Mouse (Mus musculus) forebrain, embryonic 15.5 days (tissue): ENCODE data around the gene Lsamp. TPM values are rescaled to one million over a fixed set of nuclear protein-coding genes. Genes with fewer than 3 reads are reported as not detected.

Experiments
- ATAC-seq: fragments of 200-750 bp; cut with Nextera tagmentation; replicated peaks from 2 replicates; pipeline ENCODE4 v1.8.0; 2017; ENCODE audit warnings: mild to moderate bottlenecking, moderate TSS enrichment, moderate library complexity
- H3K27ac ChIP-seq: fragments of 300-500 bp; sonication (generic); replicated peaks from 2 replicates; pipeline ENCODE4 v1.5.1; 2015; ENCODE audit warnings: mild to moderate bottlenecking, inconsistent platforms
- H3K27me3 ChIP-seq: fragments of 300-500 bp; sonication (generic); 2 replicates; pipeline ENCODE4 v1.6.1; 2015; ENCODE audit warnings: inconsistent platforms
- H3K36me3 ChIP-seq: fragments of 300-500 bp; sonication (generic); 2 replicates; pipeline ENCODE4 v1.6.1; 2015; ENCODE audit warnings: mild to moderate bottlenecking, inconsistent platforms
- H3K4me1 ChIP-seq: fragments of 300-500 bp; sonication (generic); 2 replicates; pipeline ENCODE4 v1.6.1; 2015; ENCODE audit warnings: inconsistent platforms
- H3K4me2 ChIP-seq: fragments of 300-500 bp; sonication (generic); replicated peaks from 2 replicates; pipeline ENCODE4 v1.6.1; 2015; ENCODE audit warnings: mild to moderate bottlenecking, inconsistent platforms
- H3K4me3 ChIP-seq: fragments of 300-500 bp; sonication (generic); 2 replicates; pipeline ENCODE4 v1.5.1; 2015; ENCODE audit warnings: mild to moderate bottlenecking, inconsistent platforms
- H3K9ac ChIP-seq: fragments of 300-500 bp; sonication (generic); replicated peaks from 2 replicates; pipeline ENCODE4 v1.6.1; 2015; ENCODE audit warnings: mild to moderate bottlenecking, inconsistent platforms
- H3K9me3 ChIP-seq: fragments of 300-500 bp; sonication (generic); 2 replicates; pipeline ENCODE4 v1.6.1; 2016; ENCODE audit warnings: inconsistent platforms
- WGBS: fragments of 180-500 bp; shearing (Covaris S2); methylation state at CpG from one replicate; pipeline ENCODE4 v1.1.7; 2015; ENCODE audit warnings: mixed read lengths; 5-methylcytosine and 5-hydroxymethylcytosine counted together
- polyA plus RNA-seq: library from polyadenylated mRNA; unstranded; fragments of >200 nt; fragmentation: Nextera tagmentation; extraction: Ambion mirVana; gene quantifications from 2 replicates; pipeline ENCODE4 v1.2.1, GENCODE M21; 2015

The Lsamp gene
- polyA plus RNA-seq, 1 experiment from 2014 or later: 61.0 TPM

DNA sequence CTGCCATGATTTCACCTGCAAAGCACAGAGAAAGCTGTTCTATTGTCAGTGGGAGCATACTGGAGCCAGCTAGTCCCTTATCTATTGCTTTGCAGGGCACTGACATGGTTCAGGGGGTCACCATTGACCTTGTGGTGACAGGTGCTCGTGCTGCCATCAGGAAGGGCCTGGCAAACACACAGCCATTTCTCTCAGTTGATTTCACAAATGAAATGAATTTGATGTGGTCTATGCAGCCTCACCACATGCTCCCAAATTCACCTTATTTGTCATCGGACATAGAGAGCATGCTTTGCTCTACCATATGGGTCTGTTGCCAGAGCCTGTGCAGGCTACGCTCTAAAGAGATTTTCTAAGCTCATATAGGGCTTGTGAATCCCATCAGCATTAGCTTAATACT, 450.1 kb downstream of the Lsamp start:
- Histone ChIP-seq H3K4me3 (no peak overlapping the region), H3K4me1 (no peaks in the 10 kb centered on the region), H3K4me2 (no peak overlapping the region), H3K27me3 (no peaks in the 10 kb centered on the region), H3K36me3 (no peaks in the 10 kb centered on the region), H3K9me3 (no peaks in the 10 kb centered on the region), H3K9ac (no peak overlapping the region), H3K27ac (no peak overlapping the region)
- ATAC-seq: no peak
- 78% methylated on average over 3 of the region's 3 CpGs for WGBS

- H3K4me3 ChIP-seq: no peak overlapping the region
- no peak for ATAC-seq
- no peak overlapping the region for H3K9ac ChIP-seq
- no peak overlapping the region for H3K27ac ChIP-seq
- H3K27me3 ChIP-seq: no peaks in the 10 kb centered on the region
- H3K4me1 ChIP-seq: no peaks in the 10 kb centered on the region
- H3K4me2 ChIP-seq: no peak overlapping the region
- no peaks in the 10 kb centered on the region for H3K9me3 ChIP-seq
- WGBS: 71% methylated on average over 6 of the region's 6 CpGs
- no peaks in the 10 kb centered on the region for H3K36me3 ChIP-seq
These were observed 452.3 kb downstream of the Lsamp start for GRCm38 (mm10) chr16:40436415-40436814.

DNA sequence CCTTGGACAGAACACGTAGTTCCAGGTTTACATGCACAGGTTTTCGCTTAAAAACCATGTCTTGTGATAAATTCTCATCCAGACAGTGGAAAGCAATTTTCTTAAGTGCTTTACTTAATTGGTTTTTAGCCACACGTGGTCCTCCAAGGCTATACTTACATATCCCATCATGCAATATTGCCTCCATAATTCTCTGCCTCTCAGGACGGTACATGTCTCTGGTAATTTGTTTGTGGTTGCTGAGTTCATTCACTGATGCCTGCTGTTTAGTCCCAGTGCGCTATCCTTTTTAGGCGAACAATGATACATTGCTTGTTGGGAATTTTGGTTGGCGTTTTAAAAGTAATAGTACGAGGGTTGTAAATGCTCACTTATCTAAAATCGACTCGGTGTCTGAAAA, 453.7 kb downstream of the Lsamp start:
- WGBS: 89% methylated on average over 10 of the region's 10 CpGs
- Histone ChIP-seq H3K4me3 (no peak overlapping the region), H3K27ac (no peak overlapping the region), H3K36me3 (no peaks in the 10 kb centered on the region), H3K9me3 (no peaks in the 10 kb centered on the region), H3K4me2 (no peak overlapping the region), H3K27me3 (no peaks in the 10 kb centered on the region), H3K4me1 (no peaks in the 10 kb centered on the region), H3K9ac (no peak overlapping the region)
- ATAC-seq: no peak

GRCm38 (mm10) chr16:40438876-40439275, 454.7 kb downstream of the Lsamp start:
- Histone ChIP-seq H3K4me3 (no peak overlapping the region), H3K4me2 (no peak overlapping the region), H3K9ac (no peak overlapping the region), H3K27ac (no peak overlapping the region), H3K36me3 (no peaks in the 10 kb centered on the region), H3K27me3 (no peaks in the 10 kb centered on the region), H3K4me1 (no peaks in the 10 kb centered on the region), H3K9me3 (no peaks in the 10 kb centered on the region)
- 85% methylated on average over 1 of the region's 1 CpGs for WGBS
- no peak for ATAC-seq

GRCm38 (mm10) chr16:40446587-40446986, 462.4 kb downstream of the Lsamp start:
- H3K4me2 ChIP-seq: no peak overlapping the region
- H3K27me3 ChIP-seq: no peaks in the 10 kb centered on the region
- no peaks in the 10 kb centered on the region for H3K4me1 ChIP-seq
- H3K4me3 ChIP-seq: no peak overlapping the region
- no peaks in the 10 kb centered on the region for H3K36me3 ChIP-seq
- no peaks in the 10 kb centered on the region for H3K9me3 ChIP-seq
- H3K27ac ChIP-seq: no peak overlapping the region
- H3K9ac ChIP-seq: no peak overlapping the region
- ATAC-seq: no peak
- WGBS: 89% methylated on average over 5 of the region's 5 CpGs

DNA sequence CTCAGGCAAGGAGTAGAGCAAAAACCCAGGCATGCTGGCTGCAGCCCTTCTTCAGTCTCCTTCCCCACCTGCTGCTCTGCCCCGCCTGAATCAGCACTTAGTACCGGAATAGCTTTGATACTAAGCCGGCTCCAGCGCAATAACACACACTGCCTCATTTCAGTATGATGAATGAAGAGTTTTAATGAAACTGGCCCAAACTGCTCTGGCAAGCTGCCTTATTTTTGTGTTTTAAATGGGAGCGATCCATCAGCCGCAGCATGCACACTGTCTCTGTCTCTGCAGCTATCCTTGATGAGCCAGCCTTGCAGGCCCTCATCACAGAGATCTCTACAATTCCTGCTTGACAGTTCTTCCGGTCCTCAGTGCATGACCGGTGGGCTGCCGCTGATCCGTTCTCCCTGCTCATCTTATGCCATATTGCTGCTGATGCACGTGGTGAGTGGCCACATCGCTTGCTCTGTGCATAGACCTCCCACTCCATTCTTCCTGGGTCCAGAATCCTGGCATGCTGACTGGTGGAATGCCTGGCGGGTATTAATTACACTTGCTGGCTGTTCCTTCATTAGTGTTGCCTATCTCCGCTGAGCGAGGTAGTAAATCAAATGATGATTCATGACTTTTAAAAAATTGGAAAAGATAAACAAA, 479.4 kb downstream of the Lsamp start:
- no peaks in the 10 kb centered on the region for H3K36me3 ChIP-seq
- H3K27ac ChIP-seq: no peak overlapping the region
- no peaks in the 10 kb centered on the region for H3K9me3 ChIP-seq
- H3K4me2 ChIP-seq: no peak overlapping the region
- H3K9ac ChIP-seq: no peak overlapping the region
- WGBS: 54% methylated on average over 15 of the region's 15 CpGs
- peak; percentile 46; the same call in 1 of the 2 replicates for ATAC-seq
- peaks cover 7% of the 10 kb centered on the region; the same call in 1 of the 2 replicates for H3K4me1 ChIP-seq
- no peak overlapping the region for H3K4me3 ChIP-seq
- H3K27me3 ChIP-seq: 0 out of 2 replicates have a peak, but pooled peaks cover 2% of the 10 kb centered on the region

GRCm38 (mm10) chr16:40466596-40466995, 482.4 kb downstream of the Lsamp start:
- H3K36me3 ChIP-seq: no peaks in the 10 kb centered on the region
- H3K9ac ChIP-seq: no peak overlapping the region
- no peak overlapping the region for H3K4me2 ChIP-seq
- 12% methylated on average over 8 of the region's 8 CpGs for WGBS
- peaks cover 7% of the 10 kb centered on the region; the same call in 1 of the 2 replicates for H3K4me1 ChIP-seq
- no peak overlapping the region for H3K4me3 ChIP-seq
- H3K9me3 ChIP-seq: no peaks in the 10 kb centered on the region
- ATAC-seq: 0 out of 2 replicates have a peak, but pooled peaks have one; percentile 16
- H3K27me3 ChIP-seq: 0 out of 2 replicates have a peak, but pooled peaks cover 2% of the 10 kb centered on the region
- no peak overlapping the region for H3K27ac ChIP-seq

DNA sequence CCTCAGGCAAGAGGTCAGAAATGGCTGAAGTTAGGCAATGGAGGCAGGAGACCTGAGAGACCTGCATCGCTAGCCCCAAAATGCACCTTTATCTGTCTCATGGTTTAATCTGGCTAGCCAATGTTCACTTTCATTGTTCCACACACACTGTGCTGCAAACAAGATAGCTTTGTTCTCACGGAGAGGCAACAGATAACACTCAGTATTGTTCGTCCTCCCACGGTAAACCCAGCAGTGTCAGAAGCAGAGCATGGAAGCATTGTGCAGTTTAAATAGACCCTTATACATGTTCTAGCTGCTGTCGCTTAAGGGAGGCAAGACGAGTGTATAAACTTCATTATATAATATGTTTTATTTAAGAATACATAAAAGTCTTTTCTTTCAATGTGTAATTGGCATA, 486.8 kb downstream of the Lsamp start:
- Histone ChIP-seq H3K9me3 (no peaks in the 10 kb centered on the region), H3K4me1 (no peaks in the 10 kb centered on the region), H3K27ac (no peak overlapping the region), H3K4me3 (no peak overlapping the region), H3K9ac (no peak overlapping the region), H3K36me3 (no peaks in the 10 kb centered on the region), H3K4me2 (no peak overlapping the region), H3K27me3 (no peaks in the 10 kb centered on the region)
- ATAC-seq: no peak
- WGBS: 71% methylated on average over 6 of the region's 6 CpGs

GRCm38 (mm10) chr16:40471967-40472366, 487.8 kb downstream of the Lsamp start:
- H3K36me3 ChIP-seq: no peaks in the 10 kb centered on the region
- no peaks in the 10 kb centered on the region for H3K9me3 ChIP-seq
- no peak for ATAC-seq
- H3K4me1 ChIP-seq: no peaks in the 10 kb centered on the region
- H3K4me3 ChIP-seq: no peak overlapping the region
- no peaks in the 10 kb centered on the region for H3K27me3 ChIP-seq
- WGBS: 62% methylated on average over 5 of the region's 5 CpGs
- no peak overlapping the region for H3K4me2 ChIP-seq
- H3K27ac ChIP-seq: no peak overlapping the region
- no peak overlapping the region for H3K9ac ChIP-seq

GRCm38 (mm10) chr16:40491606-40492005, 507.4 kb downstream of the Lsamp start:
- ATAC-seq: no peak
- no peak overlapping the region for H3K27ac ChIP-seq
- H3K4me3 ChIP-seq: no peak overlapping the region
- H3K4me1 ChIP-seq: no peaks in the 10 kb centered on the region
- no peaks in the 10 kb centered on the region for H3K36me3 ChIP-seq
- no peak overlapping the region for H3K4me2 ChIP-seq
- H3K9me3 ChIP-seq: no peaks in the 10 kb centered on the region
- H3K27me3 ChIP-seq: no peaks in the 10 kb centered on the region
- H3K9ac ChIP-seq: no peak overlapping the region
- 91% methylated on average over 2 of the region's 2 CpGs for WGBS

GRCm38 (mm10) chr16:40504262-40504960, 520.2 kb downstream of the Lsamp start:
- Histone ChIP-seq H3K4me3 (no peak overlapping the region), H3K27me3 (no peaks in the 10 kb centered on the region), H3K4me2 (no peak overlapping the region), H3K9me3 (no peaks in the 10 kb centered on the region), H3K4me1 (peaks cover 17% of the 10 kb centered on the region), H3K9ac (no peak overlapping the region), H3K36me3 (no peaks in the 10 kb centered on the region), H3K27ac (peak overlapping the region; percentile 45)
- WGBS: 11% methylated on average over 3 of the region's 3 CpGs
- ATAC-seq: peak; percentile 98

DNA sequence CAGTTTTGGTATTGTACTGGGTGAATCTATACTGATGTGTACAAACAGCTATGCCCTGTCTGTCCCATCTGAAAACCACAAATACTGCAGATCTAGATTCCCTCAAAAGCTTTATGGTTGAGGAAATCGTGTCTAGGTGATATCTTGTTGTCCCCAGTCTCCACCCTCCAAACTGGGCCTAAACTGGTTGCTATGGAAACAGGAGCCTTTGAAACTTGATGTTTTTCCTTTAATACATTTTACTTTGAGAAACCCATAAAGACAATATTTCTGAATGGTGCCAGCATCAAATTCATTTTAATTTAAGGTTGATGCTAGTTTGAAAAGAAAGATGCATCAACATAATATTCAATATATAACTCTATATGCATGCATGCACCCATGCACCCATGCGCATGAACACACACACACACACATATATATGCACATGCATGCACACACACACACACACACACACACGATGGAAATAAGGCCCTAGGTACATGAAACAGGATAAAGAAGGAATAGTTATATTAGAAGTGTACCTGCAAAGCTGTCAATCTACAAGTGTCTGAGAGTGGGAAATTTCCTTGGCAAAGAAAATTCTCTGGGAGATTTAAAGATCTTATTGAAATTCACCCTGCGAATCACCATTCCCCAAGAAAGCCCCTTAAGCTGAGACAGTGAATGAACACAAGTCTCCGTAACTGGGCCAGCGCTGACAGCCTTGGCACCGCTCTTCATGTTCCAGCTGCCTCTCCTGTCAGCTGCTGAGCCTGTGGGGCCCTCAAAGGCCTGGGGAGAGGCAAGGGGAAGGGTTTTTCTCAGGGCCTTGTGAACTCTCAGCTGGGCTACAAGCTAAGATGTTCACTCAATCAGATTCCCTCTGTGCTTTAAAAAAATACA, 525.2 kb downstream of the Lsamp start:
- no peaks in the 10 kb centered on the region for H3K9me3 ChIP-seq
- H3K4me1 ChIP-seq: peaks cover 16% of the 10 kb centered on the region
- no peak overlapping the region for H3K4me2 ChIP-seq
- H3K27me3 ChIP-seq: no peaks in the 10 kb centered on the region
- peak overlapping the region; percentile 60; the same call in 1 of the 2 replicates for H3K27ac ChIP-seq
- H3K9ac ChIP-seq: no peak overlapping the region
- H3K36me3 ChIP-seq: no peaks in the 10 kb centered on the region
- peak; percentile 95 for ATAC-seq
- 43% methylated on average over 7 of the region's 7 CpGs for WGBS
- H3K4me3 ChIP-seq: no peak overlapping the region
